Mouse (Mus musculus) neural tube, embryonic 14.5 days (tissue): ENCODE data around the gene Lefty2. TPM values are rescaled to one million over a fixed set of nuclear protein-coding genes. Genes with fewer than 3 reads are reported as not detected.

Experiments
- ATAC-seq: fragments of 200-750 bp; cut with Nextera tagmentation; 2 replicates; pipeline ENCODE4 v1.8.0; 2017; ENCODE audit warnings: low read depth, mild to moderate bottlenecking, moderate TSS enrichment, moderate library complexity
- H3K27ac ChIP-seq: fragments of 300-500 bp; sonication (generic); 2 replicates; pipeline ENCODE4 v1.5.1; 2014; ENCODE audit warnings: low read depth, mild to moderate bottlenecking, control low read depth, low read length, moderate library complexity, mixed read lengths
- H3K27me3 ChIP-seq: fragments of 300-500 bp; sonication (generic); 2 replicates; pipeline ENCODE4 v1.6.1; 2014; ENCODE audit warnings: low read length; ENCODE audit not compliant: control insufficient read depth, insufficient read depth
- H3K36me3 ChIP-seq: fragments of 300-500 bp; sonication (generic); 2 replicates; pipeline ENCODE4 v1.6.1; 2014; ENCODE audit warnings: low read length, mixed read lengths; ENCODE audit not compliant: control insufficient read depth, insufficient read depth
- H3K4me1 ChIP-seq: fragments of 300-500 bp; sonication (generic); 2 replicates; pipeline ENCODE4 v1.6.1; 2014; ENCODE audit warnings: low read length; ENCODE audit not compliant: control insufficient read depth, insufficient read depth
- H3K4me2 ChIP-seq: fragments of 300-500 bp; sonication (generic); 2 replicates; pipeline ENCODE4 v1.6.1; 2014; ENCODE audit warnings: mild to moderate bottlenecking, low read depth, low read length, control low read depth
- H3K4me3 ChIP-seq: fragments of 300-500 bp; sonication (generic); 2 replicates; pipeline ENCODE4 v1.5.1; 2014; ENCODE audit warnings: low read depth, low read length, control low read depth, mixed read lengths
- H3K9ac ChIP-seq: fragments of 300-500 bp; sonication (generic); replicated peaks from 2 replicates; pipeline ENCODE4 v1.6.1; 2014; ENCODE audit warnings: low read depth, mild to moderate bottlenecking, control low read depth, low read length, mixed read lengths
- H3K9me3 ChIP-seq: fragments of 300-500 bp; sonication (generic); 2 replicates; pipeline ENCODE4 v1.6.1; 2016; ENCODE audit warnings: low read length; ENCODE audit not compliant: control insufficient read depth
- WGBS: fragments of 180-500 bp; shearing (Covaris S2); extraction: QIAGEN DNeasy Blood & Tissue Kit; methylation state at CpG from one replicate; pipeline ENCODE4 v1.1.7; 2014; 5-methylcytosine and 5-hydroxymethylcytosine counted together
- polyA plus RNA-seq: library from polyadenylated mRNA; unstranded; fragments of >200 nt; fragmentation: Nextera tagmentation; extraction: Ambion mirVana; gene quantifications from 2 replicates; pipeline ENCODE4 v1.2.1, GENCODE M21; 2014

Lefty2 gene
- polyA plus RNA-seq, 1 experiment from 2014 or later = 1.9 TPM

- WGBS = under 1% methylated on average over 5 of the region's 5 CpGs
- Histone ChIP-seq H3K36me3 (peaks cover 15% of the 10 kb centered on the region; the same call in 1 of the 2 replicates), H3K4me3 (peak overlapping the region; percentile 81), H3K9me3 (no peaks in the 10 kb centered on the region), H3K27ac (peak overlapping the region; percentile 84), H3K4me1 (peaks cover 14% of the 10 kb centered on the region), H3K27me3 (peaks cover 3% of the 10 kb centered on the region; the same call in 1 of the 2 replicates), H3K4me2 (peak overlapping the region; percentile 77), H3K9ac (peak overlapping the region; percentile 91)
- ATAC-seq = no peak
These were observed 11.8 kb downstream of the Lefty2 start for GRCm38 (mm10) chr1:180904815-180905080.

GRCm38 (mm10) chr1:180905307-180905706 lies 12.4 kb downstream of the Lefty2 start:
- Histone ChIP-seq H3K9ac (no peak overlapping the region), H3K4me1 (peaks cover 14% of the 10 kb centered on the region), H3K4me2 (peak overlapping the region; percentile 77), H3K27ac (no peak overlapping the region), H3K4me3 (peak overlapping the region; percentile 81), H3K36me3 (peaks cover 15% of the 10 kb centered on the region; the same call in 1 of the 2 replicates), H3K27me3 (peaks cover 3% of the 10 kb centered on the region; the same call in 1 of the 2 replicates), H3K9me3 (no peaks in the 10 kb centered on the region)
- 70% methylated on average over 6 of the region's 6 CpGs for WGBS
- no peak for ATAC-seq

- peaks cover 14% of the 10 kb centered on the region for H3K4me1 ChIP-seq
- H3K9ac ChIP-seq = no peak overlapping the region
- 95% methylated on average over 17 of the region's 17 CpGs for WGBS
- H3K9me3 ChIP-seq = no peaks in the 10 kb centered on the region
- H3K4me3 ChIP-seq = no peak overlapping the region
- peaks cover 15% of the 10 kb centered on the region; the same call in 1 of the 2 replicates for H3K36me3 ChIP-seq
- ATAC-seq = no peak
- peaks cover 3% of the 10 kb centered on the region; the same call in 1 of the 2 replicates for H3K27me3 ChIP-seq
- no peak overlapping the region for H3K27ac ChIP-seq
- H3K4me2 ChIP-seq = no peak overlapping the region
These were observed 13.0 kb downstream of the Lefty2 start for GRCm38 (mm10) chr1:180905876-180906275.

- no peaks in the 10 kb centered on the region for H3K9me3 ChIP-seq
- H3K27ac ChIP-seq = no peak overlapping the region
- H3K4me1 ChIP-seq = peaks cover 14% of the 10 kb centered on the region
- peaks cover 15% of the 10 kb centered on the region; the same call in 1 of the 2 replicates for H3K36me3 ChIP-seq
- H3K4me2 ChIP-seq = no peak overlapping the region
- 94% methylated on average over 24 of the region's 24 CpGs for WGBS
- H3K9ac ChIP-seq = no peak overlapping the region
- ATAC-seq = no peak
- H3K27me3 ChIP-seq = peaks cover 3% of the 10 kb centered on the region; the same call in 1 of the 2 replicates
- no peak overlapping the region for H3K4me3 ChIP-seq
These were observed 13.7 kb downstream of the Lefty2 start for GRCm38 (mm10) chr1:180906461-180907147.

GRCm38 (mm10) chr1:180911138-180911537 lies 18.2 kb downstream of the Lefty2 start:
- no peaks in the 10 kb centered on the region for H3K9me3 ChIP-seq
- no peaks in the 10 kb centered on the region for H3K27me3 ChIP-seq
- H3K9ac ChIP-seq = no peak overlapping the region
- no peak for ATAC-seq
- no peak overlapping the region for H3K4me3 ChIP-seq
- H3K4me1 ChIP-seq = no peaks in the 10 kb centered on the region
- H3K36me3 ChIP-seq = peaks cover 14% of the 10 kb centered on the region; the same call in 1 of the 2 replicates
- 54% methylated on average over 8 of the region's 8 CpGs for WGBS
- H3K27ac ChIP-seq = no peak overlapping the region
- H3K4me2 ChIP-seq = no peak overlapping the region

- H3K27ac ChIP-seq = no peak overlapping the region
- ATAC-seq = no peak
- 60% methylated on average over 20 of the region's 20 CpGs for WGBS
- no peaks in the 10 kb centered on the region for H3K9me3 ChIP-seq
- H3K4me3 ChIP-seq = no peak overlapping the region
- no peak overlapping the region for H3K4me2 ChIP-seq
- H3K9ac ChIP-seq = no peak overlapping the region
- H3K36me3 ChIP-seq = peaks cover 9% of the 10 kb centered on the region; the same call in 1 of the 2 replicates
- H3K4me1 ChIP-seq = no peaks in the 10 kb centered on the region
- H3K27me3 ChIP-seq = no peaks in the 10 kb centered on the region
These were observed 18.9 kb downstream of the Lefty2 start for GRCm38 (mm10) chr1:180911653-180912287.

GRCm38 (mm10) chr1:180912792-180913191 lies 19.9 kb downstream of the Lefty2 start:
- no peak overlapping the region for H3K4me2 ChIP-seq
- 83% methylated on average over 5 of the region's 5 CpGs for WGBS
- H3K4me1 ChIP-seq = no peaks in the 10 kb centered on the region
- no peaks in the 10 kb centered on the region for H3K27me3 ChIP-seq
- no peak overlapping the region for H3K4me3 ChIP-seq
- no peaks in the 10 kb centered on the region for H3K9me3 ChIP-seq
- no peaks in the 10 kb centered on the region for H3K36me3 ChIP-seq
- H3K27ac ChIP-seq = no peak overlapping the region
- no peak overlapping the region for H3K9ac ChIP-seq
- no peak for ATAC-seq

GRCm38 (mm10) chr1:180913797-180914196 lies 20.9 kb downstream of the Lefty2 start:
- 58% methylated on average over 4 of the region's 4 CpGs for WGBS
- no peak for ATAC-seq
- H3K4me3 ChIP-seq = no peak overlapping the region
- no peaks in the 10 kb centered on the region for H3K9me3 ChIP-seq
- no peaks in the 10 kb centered on the region for H3K27me3 ChIP-seq
- no peak overlapping the region for H3K27ac ChIP-seq
- no peaks in the 10 kb centered on the region for H3K4me1 ChIP-seq
- no peak overlapping the region for H3K9ac ChIP-seq
- H3K4me2 ChIP-seq = no peak overlapping the region
- no peaks in the 10 kb centered on the region for H3K36me3 ChIP-seq

GRCm38 (mm10) chr1:180916425-180916824 lies 23.5 kb downstream of the Lefty2 start:
- ATAC-seq = no peak
- Histone ChIP-seq H3K9me3 (no peaks in the 10 kb centered on the region), H3K4me3 (no peak overlapping the region), H3K36me3 (no peaks in the 10 kb centered on the region), H3K9ac (no peak overlapping the region), H3K27me3 (no peaks in the 10 kb centered on the region), H3K4me2 (no peak overlapping the region), H3K27ac (no peak overlapping the region), H3K4me1 (no peaks in the 10 kb centered on the region)
- WGBS = 88% methylated on average over 11 of the region's 11 CpGs
